Mouse (Mus musculus) limb, embryonic 14.5 days (tissue): ENCODE measurements at regions not wholly inside any gene's neighbourhood (a gene's known extent, or its start where the extent isn't known, plus 50 kb on each side); places are given as distances from the start of the nearest gene placed in this dataset.

Source experiments
- ATAC-seq: fragments of 200-750 bp; cut with Nextera tagmentation; 2 replicates; pipeline ENCODE4 v1.8.0; 2017; ENCODE audit warnings: low read depth, moderate number of reproducible peaks, moderate TSS enrichment; ENCODE audit not compliant: low FRiP score
- DNase-seq: peaks from one replicate; pipeline ENCODE4 v3.0.0-alpha.2; 2015; ENCODE audit warnings: low spot score
- H3K27ac ChIP-seq: fragments of 300-500 bp; sonication (generic); replicated peaks from 2 replicates; pipeline ENCODE4 v1.5.1; 2014; ENCODE audit warnings: low read depth, mild to moderate bottlenecking, low read length, moderate library complexity, mixed read lengths
- H3K27me3 ChIP-seq: fragments of 300-500 bp; sonication (generic); 2 replicates; pipeline ENCODE4 v1.6.1; 2014; ENCODE audit warnings: low read length, mixed read lengths; ENCODE audit not compliant: control insufficient read depth, insufficient read depth
- H3K36me3 ChIP-seq: fragments of 300-500 bp; sonication (generic); 2 replicates; pipeline ENCODE4 v1.6.1; 2014; ENCODE audit warnings: mild to moderate bottlenecking, low read length, moderate library complexity, mixed read lengths; ENCODE audit not compliant: control insufficient read depth, insufficient read depth
- H3K4me1 ChIP-seq: fragments of 300-500 bp; sonication (generic); 2 replicates; pipeline ENCODE4 v1.6.1; 2014; ENCODE audit warnings: antibody characterized with exemption, low read length, mixed read lengths; ENCODE audit not compliant: control insufficient read depth, insufficient read depth
- H3K4me2 ChIP-seq: fragments of 300-500 bp; sonication (generic); replicated peaks from 2 replicates; pipeline ENCODE4 v1.6.1; 2014; ENCODE audit warnings: low read depth, mild to moderate bottlenecking, low read length, moderate library complexity; ENCODE audit not compliant: severe bottlenecking
- H3K4me3 ChIP-seq: fragments of 300-500 bp; sonication (generic); replicated peaks from 2 replicates; pipeline ENCODE4 v1.5.1; 2014; ENCODE audit warnings: low read length
- H3K9ac ChIP-seq: fragments of 300-500 bp; sonication (generic); 2 replicates; pipeline ENCODE4 v1.6.1; 2014; ENCODE audit warnings: mild to moderate bottlenecking, low read depth, low read length, moderate library complexity; ENCODE audit not compliant: severe bottlenecking
- H3K9me3 ChIP-seq: fragments of 300-500 bp; sonication (generic); 2 replicates; pipeline ENCODE4 v1.6.1; 2016; ENCODE audit warnings: low read length; ENCODE audit not compliant: control insufficient read depth
- POLR2A ChIP-seq: fragments of 200-500 bp; IDR thresholded peaks from 2 replicates; pipeline ENCODE4 v1.8.0; 2012; ENCODE audit warnings: inconsistent platforms, mild to moderate bottlenecking, moderate library complexity, borderline replicate concordance; ENCODE audit not compliant: insufficient read depth, insufficient read length; ENCODE audit errors: extremely low read depth
- WGBS: fragments of 180-500 bp; shearing (Covaris S2); extraction: QIAGEN DNeasy Blood & Tissue Kit; methylation state at CpG from one replicate; pipeline ENCODE4 v1.1.7; 2014; 5-methylcytosine and 5-hydroxymethylcytosine counted together

DNA sequence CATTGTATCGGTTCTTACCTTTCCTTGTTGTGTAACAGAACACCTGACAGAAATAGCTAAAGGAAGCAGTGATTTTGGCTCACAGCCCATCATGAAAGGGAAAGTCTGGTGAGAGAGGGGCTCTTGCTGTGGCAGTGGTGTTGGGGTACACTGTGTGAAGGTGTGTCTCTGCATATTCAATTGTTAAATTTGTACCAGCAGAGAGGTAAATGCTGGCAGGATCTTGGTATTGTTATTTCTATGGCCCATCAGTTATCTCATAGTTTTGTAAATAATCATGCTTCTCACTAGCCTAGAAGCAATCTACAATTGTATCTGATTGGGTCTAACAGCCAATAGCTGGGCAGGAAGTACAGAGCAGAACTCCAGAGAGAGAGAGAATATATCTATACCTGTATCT lies 95.7 kb downstream of the Mfap3l start:
- no peak overlapping the region for H3K4me2 ChIP-seq
- ATAC-seq (no peak), DNase-seq (no peak)
- no peak for TF ChIP-seq POLR2A
- no peaks in the 10 kb centered on the region for H3K9me3 ChIP-seq
- H3K27ac ChIP-seq, result no peak overlapping the region
- no peak overlapping the region for H3K4me3 ChIP-seq
- H3K9ac ChIP-seq, result no peak overlapping the region
- no peaks in the 10 kb centered on the region for H3K4me1 ChIP-seq
- H3K36me3 ChIP-seq, result no peaks in the 10 kb centered on the region
- WGBS, result 91% methylated on average over 1 of the region's 1 CpGs
- no peaks in the 10 kb centered on the region for H3K27me3 ChIP-seq

DNA sequence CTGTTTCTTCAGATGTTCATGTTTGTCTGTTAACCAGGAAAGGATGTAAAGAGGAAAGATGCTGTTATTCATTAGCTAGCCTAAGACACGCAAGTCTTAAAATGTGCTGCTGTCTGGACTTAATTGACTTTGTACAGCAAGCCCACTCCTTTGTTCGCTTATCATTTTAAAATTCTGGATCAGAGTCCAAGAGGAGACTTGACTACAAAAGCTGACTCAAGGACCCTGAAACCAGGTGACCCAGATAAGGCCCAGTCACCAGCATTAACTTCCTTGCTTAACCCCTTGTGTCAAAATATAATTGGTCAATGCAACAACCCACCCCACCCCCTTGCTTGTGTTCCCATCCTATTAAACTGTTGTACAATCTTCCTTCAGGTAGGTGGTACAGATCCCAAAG lies 99.9 kb downstream of the Mfap3l start:
- Histone ChIP-seq H3K9ac (no peak overlapping the region), H3K36me3 (no peaks in the 10 kb centered on the region), H3K4me2 (no peak overlapping the region), H3K27me3 (no peaks in the 10 kb centered on the region), H3K27ac (no peak overlapping the region), H3K9me3 (no peaks in the 10 kb centered on the region), H3K4me1 (no peaks in the 10 kb centered on the region), H3K4me3 (no peak overlapping the region)
- no peak for ATAC-seq
- no peak for TF ChIP-seq POLR2A
- WGBS, result 79% methylated on average over 2 of the region's 2 CpGs
- no peak for DNase-seq

DNA sequence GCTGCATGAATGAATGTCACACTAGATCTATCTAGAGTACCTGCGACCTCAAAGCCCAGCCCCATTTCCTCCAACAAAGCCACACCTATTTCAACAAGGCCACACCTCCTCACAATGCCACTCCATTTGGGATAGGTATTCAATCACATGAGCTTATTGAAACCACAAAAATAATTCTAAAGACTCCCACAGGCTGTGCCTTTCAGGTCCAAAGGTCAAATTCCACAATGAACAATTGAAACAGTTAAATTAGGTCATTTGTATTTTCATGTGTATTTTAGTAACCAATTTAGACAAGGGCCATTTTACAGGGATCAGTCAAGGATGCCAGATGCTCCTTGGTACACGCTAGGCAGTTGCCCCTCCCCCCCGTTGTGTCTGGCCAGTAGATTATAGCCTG lies 103.3 kb downstream of the Mfap3l start:
- Histone ChIP-seq H3K27ac (no peak overlapping the region), H3K4me2 (no peak overlapping the region), H3K4me3 (no peak overlapping the region), H3K4me1 (no peaks in the 10 kb centered on the region), H3K9me3 (no peaks in the 10 kb centered on the region), H3K36me3 (no peaks in the 10 kb centered on the region), H3K27me3 (no peaks in the 10 kb centered on the region), H3K9ac (no peak overlapping the region)
- TF ChIP-seq POLR2A, result no peak
- 71% methylated on average over 3 of the region's 3 CpGs for WGBS
- DNase-seq (no peak), ATAC-seq (no peak)

DNA sequence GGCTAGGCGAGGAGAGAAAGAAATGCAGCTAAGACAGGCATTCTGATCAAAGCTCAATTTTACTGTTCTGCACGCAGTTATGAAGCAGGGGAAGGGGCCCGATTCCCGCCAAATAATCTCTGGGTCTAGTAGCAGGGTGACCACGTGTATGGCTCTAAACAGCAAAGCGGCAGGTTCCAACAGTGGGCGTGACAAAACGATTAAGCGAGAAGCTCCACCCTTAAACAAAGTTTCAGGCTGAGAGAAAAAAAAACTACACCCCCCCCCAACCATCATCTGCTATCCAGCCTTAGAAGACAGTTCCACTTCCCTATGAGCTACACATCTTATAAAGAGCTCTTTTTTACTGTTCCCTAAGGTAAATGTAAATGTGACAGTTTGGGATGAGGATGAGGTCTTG lies 103.8 kb downstream of the Mfap3l start:
- Histone ChIP-seq H3K27me3 (no peaks in the 10 kb centered on the region), H3K9me3 (no peaks in the 10 kb centered on the region), H3K9ac (no peak overlapping the region), H3K4me3 (no peak overlapping the region), H3K4me1 (no peaks in the 10 kb centered on the region), H3K36me3 (no peaks in the 10 kb centered on the region), H3K27ac (no peak overlapping the region), H3K4me2 (no peak overlapping the region)
- ATAC-seq, result no peak
- DNase-seq, result no peak
- WGBS, result 79% methylated on average over 9 of the region's 9 CpGs
- TF ChIP-seq POLR2A, result no peak

DNA sequence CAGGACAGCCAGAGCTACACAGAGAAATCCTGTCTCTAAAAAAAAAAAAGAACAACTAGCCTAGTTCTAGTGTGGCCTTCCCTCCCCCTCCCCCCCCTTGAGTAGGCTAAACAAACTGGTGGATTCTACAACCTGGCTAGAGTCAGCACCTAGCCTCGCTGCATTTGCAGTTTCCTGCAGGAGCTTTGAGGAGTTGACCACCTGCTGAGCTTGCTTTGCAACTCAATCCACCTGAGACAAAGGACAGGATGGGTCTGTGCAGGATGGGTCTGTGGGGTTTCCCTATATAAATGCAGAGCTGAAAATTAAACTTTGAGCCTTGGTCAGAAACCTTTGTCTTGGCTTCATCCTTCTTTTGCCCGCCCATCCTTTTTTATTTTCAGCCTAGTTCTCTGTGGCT lies 104.3 kb downstream of the Mfap3l start:
- WGBS, result 66% methylated on average over 2 of the region's 2 CpGs
- H3K27me3 ChIP-seq, result no peaks in the 10 kb centered on the region
- H3K27ac ChIP-seq, result no peak overlapping the region
- ATAC-seq (no peak), DNase-seq (no peak)
- no peak overlapping the region for H3K4me2 ChIP-seq
- no peaks in the 10 kb centered on the region for H3K4me1 ChIP-seq
- no peak overlapping the region for H3K9ac ChIP-seq
- no peaks in the 10 kb centered on the region for H3K36me3 ChIP-seq
- H3K4me3 ChIP-seq, result no peak overlapping the region
- no peak for TF ChIP-seq POLR2A
- no peaks in the 10 kb centered on the region for H3K9me3 ChIP-seq

DNA sequence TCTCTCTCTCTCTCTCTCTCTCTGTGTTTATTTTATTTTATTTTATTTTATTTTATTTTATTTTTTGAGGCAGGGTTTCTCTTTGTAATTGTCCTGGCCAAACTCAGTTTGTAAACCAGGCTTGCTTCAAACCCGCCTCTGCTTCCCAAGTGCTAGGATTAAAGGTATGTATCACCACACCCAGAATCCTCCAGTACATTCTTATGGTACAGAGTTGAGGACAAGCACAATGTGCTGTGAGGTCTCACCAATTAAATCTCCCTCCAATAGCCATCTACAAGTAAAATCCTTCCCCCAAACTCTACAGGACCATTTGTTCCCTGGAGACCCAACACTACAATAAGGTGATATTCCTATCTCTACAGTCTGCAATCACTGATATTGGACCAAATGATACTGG lies 105.0 kb downstream of the Mfap3l start:
- no peak for DNase-seq
- H3K4me1 ChIP-seq, result no peaks in the 10 kb centered on the region
- no peaks in the 10 kb centered on the region for H3K27me3 ChIP-seq
- no peak overlapping the region for H3K4me2 ChIP-seq
- ATAC-seq, result no peak
- no peak for TF ChIP-seq POLR2A
- no peak overlapping the region for H3K27ac ChIP-seq
- H3K9ac ChIP-seq, result no peak overlapping the region
- no peak overlapping the region for H3K4me3 ChIP-seq
- 91% methylated on average over 1 of the region's 1 CpGs for WGBS
- H3K36me3 ChIP-seq, result no peaks in the 10 kb centered on the region
- H3K9me3 ChIP-seq, result no peaks in the 10 kb centered on the region
